Mouse (Mus musculus) midbrain, embryonic 16.5 days (tissue): ENCODE measurements around the gene Card6. TPM values are rescaled to one million over a fixed set of nuclear protein-coding genes. Genes with fewer than 3 reads are reported as not detected.

Experiments used
- ATAC-seq: fragments of 200-750 bp; cut with Nextera tagmentation; 2 replicates; pipeline ENCODE4 v1.8.0; 2017; ENCODE audit warnings: moderate TSS enrichment
- H3K27ac ChIP-seq: fragments of 300-500 bp; sonication (generic); 2 replicates; pipeline ENCODE4 v1.5.1; 2014; ENCODE audit warnings: mild to moderate bottlenecking, low read length, mixed read lengths
- H3K27me3 ChIP-seq: fragments of 300-500 bp; sonication (generic); 2 replicates; pipeline ENCODE4 v1.6.1; 2014; ENCODE audit warnings: low read depth, low read length, mixed read lengths; ENCODE audit not compliant: control insufficient read depth, insufficient read depth
- H3K36me3 ChIP-seq: fragments of 300-500 bp; sonication (generic); 2 replicates; pipeline ENCODE4 v1.6.1; 2014; ENCODE audit warnings: mild to moderate bottlenecking, low read length, moderate library complexity, mixed read lengths; ENCODE audit not compliant: control insufficient read depth, insufficient read depth
- H3K4me1 ChIP-seq: fragments of 300-500 bp; sonication (generic); 2 replicates; pipeline ENCODE4 v1.6.1; 2014; ENCODE audit warnings: mild to moderate bottlenecking, low read length, mixed read lengths; ENCODE audit not compliant: control insufficient read depth, insufficient read depth
- H3K4me2 ChIP-seq: fragments of 300-500 bp; sonication (generic); 2 replicates; pipeline ENCODE4 v1.6.1; 2014; ENCODE audit warnings: mild to moderate bottlenecking, low read length, mixed read lengths
- H3K4me3 ChIP-seq: fragments of 300-500 bp; sonication (generic); 2 replicates; pipeline ENCODE4 v1.5.1; 2014; ENCODE audit warnings: low read depth, mild to moderate bottlenecking, low read length, moderate library complexity, mixed read lengths
- H3K9ac ChIP-seq: fragments of 300-500 bp; sonication (generic); 2 replicates; pipeline ENCODE4 v1.6.1; 2014; ENCODE audit warnings: low read depth, low read length, mixed read lengths
- H3K9me3 ChIP-seq: fragments of 300-500 bp; sonication (generic); replicated peaks from 2 replicates; pipeline ENCODE4 v1.6.1; 2014; ENCODE audit warnings: mild to moderate bottlenecking, low read length, mixed read lengths; ENCODE audit not compliant: control insufficient read depth, poor library complexity, severe bottlenecking
- WGBS: fragments of 180-500 bp; shearing (Covaris S2); extraction: QIAGEN DNeasy Blood & Tissue Kit; methylation state at CpG from one replicate; pipeline ENCODE4 v1.1.7; 2014; 5-methylcytosine and 5-hydroxymethylcytosine counted together
- polyA plus RNA-seq: library from polyadenylated mRNA; unstranded; fragments of >200 nt; fragmentation: Nextera tagmentation; extraction: Ambion mirVana; gene quantifications from 2 replicates; pipeline ENCODE4 v1.2.1, GENCODE M21; 2015

Gene Card6
- polyA plus RNA-seq, 1 experiment from 2014 or later: 0.50 TPM

- H3K9me3 ChIP-seq: no peaks in the 10 kb centered on the region
- H3K9ac ChIP-seq: no peak overlapping the region
- peaks cover 34% of the 10 kb centered on the region for H3K36me3 ChIP-seq
- no peak for ATAC-seq
- H3K4me1 ChIP-seq: peaks cover 12% of the 10 kb centered on the region
- no peak overlapping the region for H3K4me2 ChIP-seq
- 92% methylated on average over 12 of the region's 12 CpGs for WGBS
- no peak overlapping the region for H3K4me3 ChIP-seq
- no peaks in the 10 kb centered on the region for H3K27me3 ChIP-seq
- H3K27ac ChIP-seq: no peak overlapping the region
These were observed 13.4 kb upstream of the Card6 start for GRCm38 (mm10) chr15:5121535-5122313.

GRCm38 (mm10) chr15:5119707-5120106 is 11.4 kb upstream of the Card6 start:
- H3K4me2 ChIP-seq: no peak overlapping the region
- 98% methylated on average over 2 of the region's 2 CpGs for WGBS
- no peak overlapping the region for H3K27ac ChIP-seq
- H3K4me3 ChIP-seq: no peak overlapping the region
- H3K9ac ChIP-seq: no peak overlapping the region
- no peaks in the 10 kb centered on the region for H3K9me3 ChIP-seq
- ATAC-seq: no peak
- H3K4me1 ChIP-seq: peaks cover 23% of the 10 kb centered on the region
- no peaks in the 10 kb centered on the region for H3K27me3 ChIP-seq
- H3K36me3 ChIP-seq: peaks cover 34% of the 10 kb centered on the region

GRCm38 (mm10) chr15:5119192-5119591 is 10.9 kb upstream of the Card6 start:
- no peak overlapping the region for H3K9ac ChIP-seq
- no peaks in the 10 kb centered on the region for H3K9me3 ChIP-seq
- H3K4me3 ChIP-seq: no peak overlapping the region
- 93% methylated on average over 2 of the region's 2 CpGs for WGBS
- H3K4me1 ChIP-seq: peaks cover 23% of the 10 kb centered on the region
- H3K27me3 ChIP-seq: no peaks in the 10 kb centered on the region
- peaks cover 32% of the 10 kb centered on the region for H3K36me3 ChIP-seq
- ATAC-seq: no peak
- H3K4me2 ChIP-seq: no peak overlapping the region
- H3K27ac ChIP-seq: no peak overlapping the region

GRCm38 (mm10) chr15:5118626-5119025 is 10.3 kb upstream of the Card6 start:
- H3K4me2 ChIP-seq: no peak overlapping the region
- peaks cover 32% of the 10 kb centered on the region for H3K36me3 ChIP-seq
- H3K27me3 ChIP-seq: no peaks in the 10 kb centered on the region
- peaks cover 23% of the 10 kb centered on the region for H3K4me1 ChIP-seq
- no peak overlapping the region for H3K27ac ChIP-seq
- no peak overlapping the region for H3K4me3 ChIP-seq
- WGBS: 92% methylated on average over 9 of the region's 9 CpGs
- no peaks in the 10 kb centered on the region for H3K9me3 ChIP-seq
- no peak for ATAC-seq
- H3K9ac ChIP-seq: no peak overlapping the region

- WGBS: 3% methylated on average over 22 of the region's 22 CpGs
- H3K27ac ChIP-seq: peak overlapping the region; percentile 86
- H3K9ac ChIP-seq: peak overlapping the region; percentile 92
- peak overlapping the region; percentile 63 for H3K4me2 ChIP-seq
- no peak for ATAC-seq
- no peaks in the 10 kb centered on the region for H3K27me3 ChIP-seq
- H3K9me3 ChIP-seq: no peaks in the 10 kb centered on the region
- peaks cover 23% of the 10 kb centered on the region for H3K4me1 ChIP-seq
- peaks cover 32% of the 10 kb centered on the region for H3K36me3 ChIP-seq
- peak overlapping the region; percentile 93 for H3K4me3 ChIP-seq
These were observed 8.8 kb upstream of the Card6 start for GRCm38 (mm10) chr15:5117031-5117601.

GRCm38 (mm10) chr15:5116270-5117030 is 8.1 kb upstream of the Card6 start, which contains the start of gene Rpl37:
Gene Rpl37, plus strand, starts transcription at chr15:5116645.
- H3K9me3 ChIP-seq: no peaks in the 10 kb centered on the region
- H3K4me3 ChIP-seq: peak within 1 kb of the TSS; percentile 93
- peak; percentile 99 for ATAC-seq
- under 1% methylated on average over 53 of the region's 55 CpGs for WGBS
- peak within 1 kb of the TSS; percentile 86 for H3K27ac ChIP-seq
- H3K4me2 ChIP-seq: peak within 1 kb of the TSS; percentile 69
- peaks cover 28% of the 10 kb centered on the region for H3K36me3 ChIP-seq
- peaks cover 23% of the 10 kb centered on the region for H3K4me1 ChIP-seq
- H3K27me3 ChIP-seq: no peaks in the 10 kb centered on the region
- peak within 1 kb of the TSS; percentile 92 for H3K9ac ChIP-seq

GRCm38 (mm10) chr15:5115173-5115572 is 6.8 kb upstream of the Card6 start:
- H3K27me3 ChIP-seq: no peaks in the 10 kb centered on the region
- H3K27ac ChIP-seq: no peak overlapping the region; the same call in 1 of the 2 replicates
- peak overlapping the region; percentile 93 for H3K4me3 ChIP-seq
- peak overlapping the region; percentile 69 for H3K4me2 ChIP-seq
- peaks cover 21% of the 10 kb centered on the region for H3K36me3 ChIP-seq
- no peaks in the 10 kb centered on the region for H3K9me3 ChIP-seq
- ATAC-seq: no peak
- WGBS: 63% methylated on average over 8 of the region's 8 CpGs
- H3K9ac ChIP-seq: peak overlapping the region; percentile 73; the same call in 1 of the 2 replicates
- H3K4me1 ChIP-seq: peaks cover 23% of the 10 kb centered on the region

GRCm38 (mm10) chr15:5112651-5113050 is 4.3 kb upstream of the Card6 start:
- Histone ChIP-seq H3K9me3 (no peaks in the 10 kb centered on the region), H3K27me3 (no peaks in the 10 kb centered on the region), H3K27ac (no peak overlapping the region), H3K36me3 (no peaks in the 10 kb centered on the region), H3K4me3 (no peak overlapping the region), H3K4me1 (peaks cover 14% of the 10 kb centered on the region), H3K9ac (no peak overlapping the region), H3K4me2 (no peak overlapping the region)
- WGBS: 80% methylated on average over 3 of the region's 3 CpGs
- ATAC-seq: no peak

- no peaks in the 10 kb centered on the region for H3K27me3 ChIP-seq
- no peak overlapping the region for H3K4me3 ChIP-seq
- no peak overlapping the region for H3K4me2 ChIP-seq
- H3K4me1 ChIP-seq: no peaks in the 10 kb centered on the region
- no peaks in the 10 kb centered on the region for H3K36me3 ChIP-seq
- H3K9ac ChIP-seq: no peak overlapping the region
- 92% methylated on average over 3 of the region's 3 CpGs for WGBS
- no peaks in the 10 kb centered on the region for H3K9me3 ChIP-seq
- no peak for ATAC-seq
- no peak overlapping the region for H3K27ac ChIP-seq
These were observed 309 bp upstream of the Card6 start for GRCm38 (mm10) chr15:5108655-5109040.
